Mouse (Mus musculus) left cerebral cortex, postnatal 25 days (tissue): ENCODE measurements around the gene Rdh11. TPM values are rescaled to one million over a fixed set of nuclear protein-coding genes. Genes with fewer than 3 reads are reported as not detected.
"Not testable (repeated sequence)": the region's sequence is repeated elsewhere in the genome, so short reads cannot be mapped to it uniquely, and the experiment has no call there.

Experiments
- DNase-seq, 2 experiments: peaks; one replicate each; pipeline ENCODE4 v3.0.0; 2022; ENCODE audit warnings: low spot score in 2 of 2, mixed read lengths in 1 of 2
- intact Hi-C: fragments of 180-260 bp; cut with DNase I; formaldehyde crosslinking; loops from one replicate; pipeline ENCODE4 v1.15.1; 2025
- total RNA-seq, 2 experiments: library from RNA; stranded (reverse); gene quantifications; 2 replicates each; pipeline ENCODE4 v1.2.3; 2021

The Rdh11 gene
- 10 to 100 TPM; 19.6 to 21.3 TPM for total RNA-seq

- no peak for DNase-seq
- intact Hi-C loops: loop anchor here (5.0 kb wide), 1 partner anchor 70 kb away; no protein-coding TSS in a partner anchor
Observed at GRCm38 (mm10) chr12:79192193-79192592, at the start of gene Rdh11. Gene Rdh11 (minus strand): TSS chr12:79192293.

- intact Hi-C loops: no loop called here
- no peak for DNase-seq
Observed at GRCm38 (mm10) chr12:79235485-79236080, 43.5 kb upstream of the Rdh11 start.

DNA sequence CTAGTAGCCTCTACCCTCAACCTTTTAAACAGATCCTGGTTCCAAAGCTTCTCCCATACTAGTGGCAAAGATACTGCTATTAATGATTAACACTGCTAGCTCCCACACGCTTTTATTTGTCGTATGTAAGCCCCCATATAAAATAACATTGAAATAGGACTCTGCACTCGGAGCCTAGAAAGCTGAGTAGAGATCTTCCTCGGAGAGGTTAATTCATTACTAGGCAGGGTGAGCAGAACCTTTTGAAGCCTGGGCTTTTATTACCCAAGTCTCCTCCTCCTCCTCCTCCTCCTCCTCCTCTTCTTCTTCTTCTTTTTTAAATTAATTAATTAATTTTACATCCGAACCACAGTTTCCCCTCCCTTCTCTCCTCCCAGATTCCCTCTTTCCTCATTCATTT is 25.4 kb upstream of the Rdh11 start:
- DNase-seq: no peak
- intact Hi-C loops: loop anchor here (5.0 kb wide), 1 partner anchor 335 kb away; no protein-coding TSS in a partner anchor

DNA sequence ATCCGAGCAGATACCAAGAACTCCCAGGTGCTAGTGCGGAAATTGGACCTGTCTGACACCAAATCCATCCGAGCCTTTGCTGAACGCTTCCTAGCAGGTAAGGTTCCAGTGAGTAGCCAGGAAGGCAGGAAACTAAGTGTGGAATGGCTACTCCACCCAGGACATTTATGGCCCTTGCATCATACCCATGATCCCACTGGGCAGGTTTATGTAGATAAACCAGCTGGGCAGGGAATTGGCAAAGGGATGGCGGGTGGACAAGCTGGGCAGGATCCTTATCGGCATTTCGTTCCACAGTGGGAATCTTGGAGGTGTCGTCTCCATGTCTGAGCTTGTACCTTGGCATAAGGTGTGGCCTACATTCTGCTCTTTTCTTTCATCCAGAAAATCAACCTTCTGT is 19.4 kb upstream of the Rdh11 start:
- DNase-seq: no peak
- intact Hi-C loops: no loop called here

GRCm38 (mm10) chr12:79208703-79209464 is 16.8 kb upstream of the Rdh11 start, which contains the start of gene Rdh12:
Gene Rdh12 (plus strand): TSS chr12:79208914.
- intact Hi-C loops: no loop called here

DNA sequence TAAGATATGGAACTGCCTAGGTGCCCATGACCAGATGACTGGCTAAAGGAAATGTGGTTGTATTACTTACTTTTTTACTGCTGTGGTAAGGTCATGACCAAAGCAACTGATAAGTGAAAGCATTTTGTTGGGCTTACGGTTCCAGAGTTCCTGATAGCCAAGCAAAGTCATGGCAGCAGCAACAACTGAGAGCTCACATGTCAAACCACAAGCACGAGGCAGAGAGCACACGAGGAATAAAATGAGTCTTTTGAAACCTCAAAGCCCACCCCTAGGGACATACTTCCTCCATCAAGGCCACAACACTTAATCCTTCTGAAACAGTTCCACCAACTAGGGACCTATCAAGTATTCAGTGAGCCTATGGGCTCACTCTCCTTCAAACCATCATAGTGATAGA is 9.8 kb upstream of the Rdh11 start:
- DNase-seq: no peak
- intact Hi-C loops: no loop called here

More at GRCm38 (mm10) chr12:79208703-79209464, 16.8 kb upstream of the Rdh11 start, which contains the start of gene Rdh12:
- peak; percentile 38 to 55 for DNase-seq

DNA sequence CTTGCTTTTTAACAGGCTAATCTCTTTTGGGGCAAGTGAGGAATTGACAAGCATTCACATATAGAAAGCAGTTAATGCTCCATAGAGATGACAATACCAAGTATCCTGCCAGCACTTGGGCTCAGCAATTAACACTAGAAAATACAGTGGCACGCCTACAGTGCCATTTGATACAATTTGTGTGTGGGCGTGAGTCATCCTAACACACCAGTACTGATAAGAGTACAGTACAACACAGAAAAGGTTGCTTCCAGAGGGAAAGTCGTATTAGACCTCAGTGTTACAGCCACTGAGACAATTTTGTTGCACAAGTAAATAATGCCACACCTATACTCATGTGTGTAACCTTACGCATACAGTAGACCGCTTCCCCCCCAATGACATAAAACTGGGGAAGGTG is 5.0 kb upstream of the Rdh11 start:
- intact Hi-C loops: no loop called here
- DNase-seq: no peak

- peak; percentile 65 to 72 for DNase-seq
- intact Hi-C loops: loop anchor here (5.0 kb wide), 1 partner anchor 69 kb away; no protein-coding TSS in a partner anchor
Observed at GRCm38 (mm10) chr12:79193441-79193840, 1.3 kb upstream of the Rdh11 start.

- intact Hi-C loops: loop anchor here (5.0 kb wide), 1 partner anchor 71 kb away; no protein-coding TSS in a partner anchor
- DNase-seq: peak; percentile 66 to 84
Observed at GRCm38 (mm10) chr12:79191701-79192100, 392 bp downstream of the Rdh11 start.

GRCm38 (mm10) chr12:79190931-79191673 is 991 bp downstream of the Rdh11 start:
- intact Hi-C loops: loop anchor here (5.0 kb wide), 1 partner anchor 71 kb away; no protein-coding TSS in a partner anchor
- DNase-seq: peak; percentile 70 to 83

GRCm38 (mm10) chr12:79185160-79185559 is 6.9 kb downstream of the Rdh11 start:
- intact Hi-C loops, DNase-seq: not testable (repeated sequence)

DNA sequence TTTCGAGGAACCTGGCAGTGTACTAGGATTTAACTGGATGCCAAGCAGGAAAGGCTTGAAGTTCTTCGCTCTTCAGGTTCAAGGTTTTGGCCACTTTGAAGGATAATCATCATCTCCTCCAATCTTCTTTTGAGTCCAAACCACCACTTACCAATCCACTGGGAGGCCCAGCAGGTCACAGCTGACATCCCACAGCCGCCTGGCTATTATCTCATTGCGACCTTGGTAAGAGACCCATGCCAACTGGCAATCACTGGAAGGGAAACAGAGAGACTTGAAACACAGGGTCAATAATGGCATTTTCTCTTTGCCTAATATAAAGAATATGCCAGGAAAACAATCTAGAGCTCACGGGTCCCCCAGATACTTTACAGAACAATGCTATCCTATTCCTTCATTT is 16.1 kb downstream of the Rdh11 start:
- DNase-seq: no peak
- intact Hi-C loops: no loop called here

GRCm38 (mm10) chr12:79173721-79174120 is 18.4 kb downstream of the Rdh11 start:
- intact Hi-C loops: loop anchor here (5.0 kb wide), 1 partner anchor 311 kb away; the partner anchor contains the start of genes Atp6v1d and Eif2s1

DNA sequence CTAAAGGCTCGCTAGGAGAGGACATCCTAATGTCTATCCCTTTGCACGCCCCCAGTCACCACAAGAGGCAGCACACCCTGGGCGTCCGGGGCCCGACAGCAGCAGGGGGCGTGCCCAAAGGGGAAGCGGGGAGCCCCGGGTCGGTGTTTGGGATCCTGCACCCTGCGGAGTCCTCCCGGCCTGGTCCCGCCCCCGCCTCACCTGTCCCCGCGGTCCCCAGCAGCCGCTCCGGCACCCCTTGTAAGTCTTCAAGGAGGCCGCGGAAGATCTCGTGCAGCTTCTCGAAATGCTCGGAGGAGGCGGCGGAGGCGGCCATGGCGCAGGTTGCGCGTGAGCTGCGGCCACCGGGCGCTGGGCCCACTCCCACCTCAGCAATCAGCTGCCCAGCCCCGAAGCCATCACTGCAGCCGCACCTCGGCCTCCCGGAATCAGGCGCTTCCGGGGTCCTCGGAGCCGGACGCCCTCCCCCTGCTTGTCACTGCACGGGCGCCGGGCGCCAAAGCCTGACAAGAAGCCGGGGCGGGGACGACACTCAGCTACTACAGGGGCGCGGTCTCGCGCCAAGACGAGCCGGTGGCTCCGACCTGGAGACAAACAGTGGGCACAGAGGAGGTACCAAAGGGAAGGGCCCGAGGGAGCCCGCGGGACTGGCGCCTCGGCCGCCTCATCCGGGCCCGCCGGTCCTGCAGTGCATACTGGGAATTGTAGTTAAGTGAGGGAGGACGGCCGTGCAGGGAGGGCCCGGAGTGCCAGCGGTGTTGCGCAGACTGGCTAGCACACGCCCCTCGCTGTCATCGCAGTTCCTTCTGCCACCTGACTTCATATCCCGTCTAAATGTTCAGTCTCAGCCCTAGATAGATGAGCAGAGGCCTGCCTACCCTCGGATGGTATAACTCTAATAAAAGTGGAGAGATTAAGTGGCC is 19.8 kb downstream of the Rdh11 start, which contains the start of gene Vti1b:
Gene Vti1b (minus strand): TSS at position 649 of the 923 bp plus-strand sequence.
- peak; percentile 95 to 96 for DNase-seq
- intact Hi-C loops: loop anchor here (5.0 kb wide), 1 partner anchor 310 kb away; the partner anchor contains the start of genes Atp6v1d and Eif2s1

More at GRCm38 (mm10) chr12:79173721-79174120, 18.4 kb downstream of the Rdh11 start:
- DNase-seq: no peak

DNA sequence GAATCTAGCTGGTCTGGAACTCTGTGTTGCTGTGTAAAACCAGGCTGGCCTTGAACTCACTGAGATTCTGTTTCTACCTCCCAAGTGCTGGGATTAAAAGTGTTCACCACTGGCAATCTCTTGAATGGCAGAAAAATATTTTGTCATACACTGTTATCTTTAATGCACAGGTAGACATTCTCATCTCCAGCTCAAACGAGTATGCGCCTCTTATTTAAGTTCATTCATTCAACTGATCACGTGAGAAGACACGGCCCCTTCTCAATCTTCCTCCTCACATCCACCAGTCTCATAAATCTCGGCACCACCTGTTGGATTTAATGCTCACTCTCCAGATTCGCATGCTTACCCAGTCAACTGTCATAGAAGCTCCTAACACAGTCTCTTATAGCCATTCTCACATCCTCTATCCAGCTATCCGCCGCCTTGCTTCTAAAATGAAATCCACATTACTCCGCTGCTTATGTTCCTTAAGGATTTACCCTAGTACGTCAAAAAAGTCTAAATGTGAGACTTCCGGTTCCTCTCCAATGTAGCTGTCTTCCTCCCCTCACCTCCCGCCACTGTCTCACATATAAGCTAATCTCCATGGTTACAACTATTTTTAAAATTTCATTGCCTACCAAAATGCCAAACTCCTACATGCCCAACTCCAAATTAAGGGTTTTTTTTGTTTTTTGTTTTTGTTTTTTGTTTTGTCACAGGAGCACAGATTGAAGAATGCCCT is 20.7 kb downstream of the Rdh11 start:
- DNase-seq: peak in 1 of 2 experiments; percentile 66
- intact Hi-C loops: loop anchor here (5.0 kb wide), 1 partner anchor 309 kb away; the partner anchor contains the start of genes Atp6v1d and Eif2s1

DNA sequence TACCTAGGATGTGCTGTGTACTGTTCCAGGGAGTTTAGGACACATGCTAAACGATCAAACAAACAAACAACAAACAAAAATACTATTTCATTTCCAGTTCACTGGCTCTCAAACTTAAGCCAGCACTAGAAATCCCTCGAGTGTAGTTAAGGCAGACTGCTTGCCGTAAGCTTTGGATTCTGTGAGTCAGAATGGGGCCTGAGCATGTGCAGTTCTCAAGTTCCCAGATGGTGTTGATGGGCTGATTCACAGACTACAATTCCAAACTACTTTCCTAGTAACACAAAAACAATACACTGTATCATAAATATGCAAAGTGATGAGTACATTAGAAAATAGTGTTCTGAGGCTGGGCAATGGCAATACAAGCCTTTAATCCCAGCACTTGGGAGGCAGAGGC is 21.7 kb downstream of the Rdh11 start:
- intact Hi-C loops: loop anchor here (5.0 kb wide), 1 partner anchor 308 kb away; the partner anchor contains the start of genes Atp6v1d and Eif2s1
- DNase-seq: peak; percentile 25 to 68

DNA sequence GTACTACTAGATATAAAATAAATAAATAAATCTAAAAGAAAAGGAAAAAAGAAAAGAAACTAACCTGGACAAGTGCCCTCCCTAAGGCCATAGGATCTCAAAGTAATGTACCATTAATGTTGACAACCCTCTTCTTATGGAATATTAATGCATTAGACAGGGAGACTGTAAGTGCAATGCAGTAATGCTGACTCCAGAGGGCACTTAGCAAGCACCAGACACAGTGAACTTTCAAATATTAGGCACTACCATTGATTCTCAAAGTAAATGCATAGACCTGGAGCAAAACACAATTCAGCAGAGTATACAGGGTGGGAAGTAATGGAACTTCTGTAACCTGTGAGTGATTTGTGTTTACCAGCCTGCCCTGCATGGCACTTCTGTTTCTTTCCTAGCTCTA is 22.9 kb downstream of the Rdh11 start:
- DNase-seq: no peak
- intact Hi-C loops: no loop called here

GRCm38 (mm10) chr12:79162876-79163275 is 29.2 kb downstream of the Rdh11 start:
- DNase-seq: no peak
- intact Hi-C loops: no loop called here
